Mouse (Mus musculus) ES-CJ7 (cell line): ENCODE results near the gene Mamdc2.

Source experiments
- DNase-seq: peaks from one replicate; pipeline ENCODE4 v3.0.0; 2011; ENCODE audit warnings: low read depth, low spot score

Gene Mamdc2

GRCm38 (mm10) chr19:23357253-23357652, 91.0 kb downstream of the Mamdc2 start:
- no peak for DNase-seq

- no peak for DNase-seq
Measured at GRCm38 (mm10) chr19:23354738-23355137, 93.5 kb downstream of the Mamdc2 start.

- DNase-seq = no peak
Measured at GRCm38 (mm10) chr19:23353881-23354401, 94.3 kb downstream of the Mamdc2 start.

GRCm38 (mm10) chr19:23353161-23353560, 95.1 kb downstream of the Mamdc2 start:
- no peak for DNase-seq

- no peak for DNase-seq
Measured at GRCm38 (mm10) chr19:23351808-23352491, 96.3 kb downstream of the Mamdc2 start.

- no peak for DNase-seq
Measured at GRCm38 (mm10) chr19:23349930-23350329, 98.3 kb downstream of the Mamdc2 start.

- no peak for DNase-seq
Measured at GRCm38 (mm10) chr19:23342782-23343181, 105.5 kb downstream of the Mamdc2 start.

GRCm38 (mm10) chr19:23332883-23333282, 115.4 kb downstream of the Mamdc2 start:
- no peak for DNase-seq

GRCm38 (mm10) chr19:23330842-23331241, 117.4 kb downstream of the Mamdc2 start:
- DNase-seq = no peak

- no peak for DNase-seq
Measured at GRCm38 (mm10) chr19:23329346-23329745, 118.9 kb downstream of the Mamdc2 start.

- no peak for DNase-seq
Measured at GRCm38 (mm10) chr19:23327056-23327640, 121.1 kb downstream of the Mamdc2 start.

GRCm38 (mm10) chr19:23323107-23323506, 125.1 kb downstream of the Mamdc2 start:
- no peak for DNase-seq

- DNase-seq = peak; percentile 11
Measured at GRCm38 (mm10) chr19:23317989-23318358, 130.3 kb downstream of the Mamdc2 start.

- no peak for DNase-seq
Measured at GRCm38 (mm10) chr19:23317295-23317988, 130.8 kb downstream of the Mamdc2 start.

GRCm38 (mm10) chr19:23316851-23317250, 131.4 kb downstream of the Mamdc2 start:
- DNase-seq = no peak

- no peak for DNase-seq
Measured at GRCm38 (mm10) chr19:23309979-23310378, 138.3 kb downstream of the Mamdc2 start.

- no peak for DNase-seq
Measured at GRCm38 (mm10) chr19:23306671-23307070, 141.6 kb downstream of the Mamdc2 start.

- no peak for DNase-seq
Measured at GRCm38 (mm10) chr19:23299987-23300386, 148.3 kb downstream of the Mamdc2 start.

- no peak for DNase-seq
Measured at GRCm38 (mm10) chr19:23298917-23299316, 149.3 kb downstream of the Mamdc2 start.

- no peak for DNase-seq
Measured at GRCm38 (mm10) chr19:23297191-23297590, 151.1 kb downstream of the Mamdc2 start.

- no peak for DNase-seq
Measured at GRCm38 (mm10) chr19:23289251-23289650, 159.0 kb downstream of the Mamdc2 start.

GRCm38 (mm10) chr19:23281911-23282660, 166.2 kb downstream of the Mamdc2 start:
- DNase-seq = peak; percentile 62
